17 mouse cellular contexts compared by ENCODE assay signal in genomic region chr11:87318956-87319708, GRCm38 (mm10). TPM values are rescaled to one million over a fixed set of nuclear protein-coding genes. Genes with fewer than 3 reads are reported as not detected.
A peak's percentile ranks its signal among the peaks of the same experiment; 100 is the strongest.
DNase-seq lines count a peak whose midpoint lies in the region; ATAC-seq and TF ChIP-seq lines count a peak whose summit lies in the region.
"Had no signal": no experiment of that assay in that cellular context is flagged by ENCODE, and none has a peak within 500 bp of the region (broad histone marks: within the 10 kb centered on the region; RNA-seq: fewer than 3 reads in every experiment).

No protein-coding gene starts in this region.

- H3K9me3 ChIP-seq in forebrain, embryonic 13.5 days (replicated peaks) = no peaks in the 10 kb centered on the region
- no peaks in the 10 kb centered on the region for H3K9me3 ChIP-seq in forebrain, embryonic 10.5 days
- no peaks in the 10 kb centered on the region for H3K9me3 ChIP-seq in hindbrain, embryonic 16.5 days (ENCODE audit: control insufficient read depth, low read length)
- H3K9me3 ChIP-seq in hindbrain, embryonic 10.5 days = no peaks in the 10 kb centered on the region
- H3K9me3 ChIP-seq in midbrain, embryonic 14.5 days (ENCODE audit: control insufficient read depth, low read length) = no peaks in the 10 kb centered on the region
- H3K9me3 ChIP-seq: kidney, embryonic 15.5 days; limb, embryonic 13.5 days; midbrain, embryonic 13.5 days; neural tube, embryonic 12.5 days had no signal

- TF ChIP-seq CTCF in brain, embryonic 14.5 days (IDR thresholded peaks at IDR 0.05; ENCODE audit: borderline replicate concordance, extremely low read depth, insufficient read depth, insufficient read length) = no peak

- no peak overlapping the region for H3K4me3 ChIP-seq in forebrain, embryonic 13.5 days
- H3K4me3 ChIP-seq in forebrain, embryonic 10.5 days = no peak overlapping the region
- no peak overlapping the region for H3K4me3 ChIP-seq in hindbrain, embryonic 16.5 days (ENCODE audit: low read length)
- no peak overlapping the region for H3K4me3 ChIP-seq in hindbrain, embryonic 10.5 days
- H3K4me3 ChIP-seq in midbrain, embryonic 14.5 days (replicated peaks; ENCODE audit: low read depth, low read length) = no peak overlapping the region
- H3K4me3 ChIP-seq: kidney, embryonic 15.5 days; limb, embryonic 13.5 days; midbrain, embryonic 13.5 days; neural tube, embryonic 12.5 days had no signal

- peak overlapping the region; percentile 20; the same call in 1 of the 2 replicates for H3K27ac ChIP-seq in forebrain, embryonic 13.5 days
- H3K27ac ChIP-seq in forebrain, embryonic 10.5 days = no peak overlapping the region
- 0 out of 2 replicates have a peak overlapping the region, but pooled peaks have one; percentile 37 for H3K27ac ChIP-seq in hindbrain, embryonic 16.5 days (ENCODE audit: low read depth, low read length)
- H3K27ac ChIP-seq in hindbrain, embryonic 10.5 days = no peak overlapping the region
- H3K27ac ChIP-seq in midbrain, embryonic 14.5 days (replicated peaks; ENCODE audit: low read depth, low read length) = no peak overlapping the region
- H3K27ac ChIP-seq: kidney, embryonic 15.5 days; limb, embryonic 13.5 days; midbrain, embryonic 13.5 days; neural tube, embryonic 12.5 days; stomach, postnatal 0 days had no signal

- H3K4me2 ChIP-seq in forebrain, embryonic 13.5 days = no peak overlapping the region
- H3K4me2 ChIP-seq in hindbrain, embryonic 16.5 days (ENCODE audit: low read length) = no peak overlapping the region
- H3K4me2 ChIP-seq in midbrain, embryonic 14.5 days (ENCODE audit: low read length) = no peak overlapping the region
- H3K4me2 ChIP-seq: kidney, embryonic 15.5 days; limb, embryonic 13.5 days; midbrain, embryonic 13.5 days; neural tube, embryonic 12.5 days had no signal

- H3K4me1 ChIP-seq in forebrain, embryonic 13.5 days = peaks cover 8% of the 10 kb centered on the region; the same call in 1 of the 2 replicates
- H3K4me1 ChIP-seq in forebrain, embryonic 10.5 days = peaks cover 3% of the 10 kb centered on the region; the same call in 1 of the 2 replicates
- no peaks in the 10 kb centered on the region for H3K4me1 ChIP-seq in hindbrain, embryonic 16.5 days (ENCODE audit: control insufficient read depth, insufficient read depth, low read depth, low read length)
- 0 out of 2 replicates have a peak, but pooled peaks cover 3% of the 10 kb centered on the region for H3K4me1 ChIP-seq in hindbrain, embryonic 10.5 days (replicated peaks)
- no peaks in the 10 kb centered on the region for H3K4me1 ChIP-seq in midbrain, embryonic 14.5 days (ENCODE audit: control insufficient read depth, insufficient read depth, low read length)
- H3K4me1 ChIP-seq: limb, embryonic 13.5 days; midbrain, embryonic 13.5 days; neural tube, embryonic 12.5 days had no signal

- H3K36me3 ChIP-seq in forebrain, embryonic 13.5 days (ENCODE audit: poor library complexity, severe bottlenecking) = no peaks in the 10 kb centered on the region; the same call in 1 of the 2 replicates
- H3K36me3 ChIP-seq in forebrain, embryonic 10.5 days (replicated peaks) = no peaks in the 10 kb centered on the region
- 0 out of 2 replicates have a peak, but pooled peaks cover 2% of the 10 kb centered on the region for H3K36me3 ChIP-seq in hindbrain, embryonic 16.5 days (ENCODE audit: control insufficient read depth, insufficient read depth, low read length)
- no peaks in the 10 kb centered on the region for H3K36me3 ChIP-seq in hindbrain, embryonic 10.5 days
- H3K36me3 ChIP-seq in midbrain, embryonic 14.5 days (ENCODE audit: control insufficient read depth, insufficient read depth, low read length) = no peaks in the 10 kb centered on the region
- H3K36me3 ChIP-seq: kidney, embryonic 15.5 days; limb, embryonic 13.5 days; midbrain, embryonic 13.5 days; neural tube, embryonic 12.5 days had no signal

- TF ChIP-seq POLR2A in brain, embryonic 14.5 days (IDR thresholded peaks at IDR 0.05; ENCODE audit: borderline replicate concordance, extremely low read depth, insufficient read depth, insufficient read length, poor library complexity, severe bottlenecking) = no peak

- DNase-seq in forebrain, embryonic 10.5 days (ENCODE audit: extremely low spot score, low spot score) = no peak
- no peak for DNase-seq in hindbrain, embryonic 10.5 days (ENCODE audit: low spot score)
- peak; percentile 83 for DNase-seq in brain, embryonic 14.5 days (ENCODE audit: low read depth)
- peak; percentile 83 to 87 for DNase-seq in cerebellum, postnatal 10 days
- no peak for DNase-seq in midbrain, embryonic 14.5 days
- DNase-seq: lung, postnatal 4 days; spleen, adult 18-20 months; thymus, postnatal 36 days had no signal

- WGBS in forebrain, embryonic 13.5 days = 76% methylated on average over 9 of the region's 9 CpGs
- WGBS in forebrain, embryonic 10.5 days = 95% methylated on average over 9 of the region's 9 CpGs
- 67% methylated on average over 9 of the region's 9 CpGs for WGBS in hindbrain, embryonic 16.5 days
- WGBS in hindbrain, embryonic 10.5 days = 91% methylated on average over 9 of the region's 9 CpGs
- 88% methylated on average over 9 of the region's 9 CpGs for WGBS in midbrain, embryonic 14.5 days

- ATAC-seq in forebrain, embryonic 13.5 days = 0 out of 2 replicates have a peak, but pooled peaks have one; percentile 43
- ATAC-seq in hindbrain, embryonic 16.5 days = no peak
- ATAC-seq in activated CD4-positive, CD25-positive, alpha-beta regulatory T cell, adult 4 months = no peak
- ATAC-seq in midbrain, embryonic 14.5 days (ENCODE audit: low FRiP score, low TSS enrichment) = no peak
- ATAC-seq: midbrain, embryonic 13.5 days had no signal

- no peaks in the 10 kb centered on the region for H3K27me3 ChIP-seq in forebrain, embryonic 13.5 days
- no peaks in the 10 kb centered on the region for H3K27me3 ChIP-seq in forebrain, embryonic 10.5 days (ENCODE audit: poor library complexity, severe bottlenecking)
- H3K27me3 ChIP-seq in hindbrain, embryonic 16.5 days (replicated peaks; ENCODE audit: control insufficient read depth, insufficient read depth, low read length) = no peaks in the 10 kb centered on the region
- no peaks in the 10 kb centered on the region for H3K27me3 ChIP-seq in hindbrain, embryonic 10.5 days (ENCODE audit: insufficient read depth, poor library complexity, severe bottlenecking)
- H3K27me3 ChIP-seq in midbrain, embryonic 14.5 days (ENCODE audit: control insufficient read depth, insufficient read depth, low read length) = no peaks in the 10 kb centered on the region
- H3K27me3 ChIP-seq: CH12.LX; kidney, embryonic 15.5 days; limb, embryonic 13.5 days; midbrain, embryonic 13.5 days; neural tube, embryonic 12.5 days had no signal

- no peak overlapping the region for H3K9ac ChIP-seq in forebrain, embryonic 13.5 days
- no peak overlapping the region for H3K9ac ChIP-seq in hindbrain, embryonic 16.5 days (ENCODE audit: low read depth, low read length)
- no peak overlapping the region for H3K9ac ChIP-seq in midbrain, embryonic 14.5 days (replicated peaks; ENCODE audit: low read length)
- H3K9ac ChIP-seq: kidney, embryonic 15.5 days; limb, embryonic 13.5 days; midbrain, embryonic 13.5 days; neural tube, embryonic 12.5 days had no signal

RNA-seq across cellular contexts. Expression of gene Ppm1e, which starts 39.7 kb away (rescaled TPM):
- polyA plus RNA-seq in forebrain, embryonic 13.5 days (2015; fragmentation: Nextera tagmentation; extraction: Ambion mirVana) = 16.8 and 17.4 TPM in 2 replicates
- polyA plus RNA-seq in forebrain, embryonic 10.5 days (2016; fragmentation: Nextera tagmentation; extraction: Ambion mirVana) = 4.7 and 5.2 TPM in 2 replicates
- 21.9 and 22.6 TPM in 2 replicates for polyA plus RNA-seq in hindbrain, embryonic 16.5 days (2015; fragmentation: Nextera tagmentation; extraction: Ambion mirVana)
- polyA plus RNA-seq in hindbrain, embryonic 10.5 days (2016; fragmentation: Nextera tagmentation; extraction: Ambion mirVana) = 5.4 and 9.2 TPM in 2 replicates
- polyA plus RNA-seq in brain, embryonic 14.5 days (2012; rRNA removed) = 41.6 and 50.9 TPM in 2 replicates
- under 1 TPM; 0.32 to 0.85 TPM for polyA plus RNA-seq in activated CD4-positive, CD25-positive, alpha-beta regulatory T cell, adult 4 months (2017; shearing (Covaris generic))
- 33.8 and 34.9 TPM in 2 replicates for polyA plus RNA-seq in midbrain, embryonic 14.5 days (2014; fragmentation: Nextera tagmentation; extraction: Ambion mirVana)

Comparison
In these comparisons a context has a peak if more than half of its experiments do, and no peak if none do; other contexts are left out.
1. H3K27ac ChIP-seq: peak in forebrain, embryonic 13.5 days (single experiment) and hindbrain, embryonic 16.5 days (single experiment); none in forebrain, embryonic 10.5 days (single experiment), hindbrain, embryonic 10.5 days (single experiment) and midbrain, embryonic 14.5 days (single experiment).
2. DNase-seq: peak in brain, embryonic 14.5 days (single experiment) and cerebellum, postnatal 10 days (2 of 2); none in forebrain, embryonic 10.5 days (single experiment), hindbrain, embryonic 10.5 days (single experiment) and midbrain, embryonic 14.5 days (single experiment).